Mouse (Mus musculus): ENCODE results near the gene Pus7l.

DNA sequence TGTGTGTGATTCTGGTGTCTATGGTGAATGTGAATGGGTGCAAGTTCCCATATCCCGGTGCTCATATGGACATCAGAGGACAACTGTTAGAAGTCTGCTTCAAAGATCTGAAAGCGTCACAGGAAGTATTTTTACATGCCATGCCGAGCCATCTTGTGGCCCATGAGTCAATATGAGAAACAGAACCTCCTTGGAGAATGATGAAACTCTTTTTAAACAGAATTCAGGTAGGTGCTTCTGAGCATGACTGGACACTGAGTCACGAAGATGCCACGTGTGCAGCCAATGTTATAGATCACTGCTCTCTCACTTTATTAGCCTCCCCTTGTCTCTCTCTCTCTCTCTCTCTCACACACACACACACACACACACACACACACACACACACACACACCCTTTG lies 67.4 kb downstream of the Pus7l start:
- no peak for TF ChIP-seq CTCF (conservative IDR thresholded peaks at IDR 0.05; ENCODE audit: low read length)
- TF ChIP-seq POU5F1 (IDR thresholded peaks at IDR 0.05; ENCODE audit: borderline replicate concordance, low read length): no peak
- TF ChIP-seq NANOG (IDR thresholded peaks at IDR 0.05; ENCODE audit: borderline replicate concordance, low read length): no peak

Measured in E14TG2a.4 (cell line).